Mouse (Mus musculus) myocyte (in vitro differentiated cells): Measurements from ENCODE around the gene Lrrc75a.

Experiments used
- E2F4 ChIP-seq: IDR thresholded peaks from one replicate; pipeline ENCODE4 v1.6.1; 2011; ENCODE audit warnings: mild to moderate bottlenecking, control low read depth, moderate library complexity; ENCODE audit not compliant: insufficient read depth
- POLR2A ChIP-seq: IDR thresholded peaks from one replicate; pipeline ENCODE4 v1.6.1; 2011; ENCODE audit warnings: low read depth, mild to moderate bottlenecking, control low read depth, moderate library complexity; ENCODE audit not compliant: insufficient read length
- POLR2AphosphoS2 ChIP-seq: IDR thresholded peaks from one replicate; pipeline ENCODE4 v1.6.1; 2011; ENCODE audit warnings: low read depth, control low read depth; ENCODE audit not compliant: insufficient read length
- SRF ChIP-seq: IDR thresholded peaks from one replicate; pipeline ENCODE4 v1.6.1; 2011; ENCODE audit warnings: low read depth; ENCODE audit not compliant: control insufficient read depth, insufficient read length
- TCF12 ChIP-seq: IDR thresholded peaks from one replicate; pipeline ENCODE4 v1.6.1; 2011; ENCODE audit warnings: mild to moderate bottlenecking, control low read depth; ENCODE audit not compliant: poor library complexity, insufficient read depth, severe bottlenecking

- TF ChIP-seq TCF12 (no peak), SRF (no peak), POLR2A (no peak), E2F4 (no peak), POLR2AphosphoS2 (no peak)
Measured at GRCm38 (mm10) chr11:62589391-62589790, 58.9 kb downstream of the Lrrc75a start.
